Mouse (Mus musculus) E14TG2a.4 (cell line): ENCODE results near the gene Acot6.
A peak's percentile ranks its signal among the peaks of the same experiment; 100 is the strongest.

Experiments
- H3K27me3 ChIP-seq: 2 replicates; pipeline ENCODE4 v1.6.1; 2014; ENCODE audit warnings: low read length, control low read depth; ENCODE audit not compliant: insufficient read depth
- H3K36me3 ChIP-seq: 2 replicates; pipeline ENCODE4 v1.6.1; 2014; ENCODE audit warnings: low read length, control low read depth; ENCODE audit not compliant: insufficient read depth
- H3K4me1 ChIP-seq: replicated peaks from 2 replicates; pipeline ENCODE4 v1.6.1; 2014; ENCODE audit warnings: low read depth, low read length, control low read depth
- H3K4me3 ChIP-seq: replicated peaks from 2 replicates; pipeline ENCODE4 v1.5.1; 2014; ENCODE audit warnings: mild to moderate bottlenecking, low read length
- H3K9me3 ChIP-seq: 2 replicates; pipeline ENCODE4 v1.6.1; 2014; ENCODE audit warnings: low read length, control low read depth
- CTCF ChIP-seq: conservative IDR thresholded peaks from 2 replicates; pipeline ENCODE4 v1.5.1; 2014; ENCODE audit warnings: low read length
- NANOG ChIP-seq: IDR thresholded peaks from 2 replicates; pipeline ENCODE4 v1.6.1; 2014; ENCODE audit warnings: borderline replicate concordance, low read length, mixed read lengths
- POU5F1 ChIP-seq: IDR thresholded peaks from 2 replicates; pipeline ENCODE4 v1.6.1; 2014; ENCODE audit warnings: low read length, borderline replicate concordance

Acot6 gene

DNA sequence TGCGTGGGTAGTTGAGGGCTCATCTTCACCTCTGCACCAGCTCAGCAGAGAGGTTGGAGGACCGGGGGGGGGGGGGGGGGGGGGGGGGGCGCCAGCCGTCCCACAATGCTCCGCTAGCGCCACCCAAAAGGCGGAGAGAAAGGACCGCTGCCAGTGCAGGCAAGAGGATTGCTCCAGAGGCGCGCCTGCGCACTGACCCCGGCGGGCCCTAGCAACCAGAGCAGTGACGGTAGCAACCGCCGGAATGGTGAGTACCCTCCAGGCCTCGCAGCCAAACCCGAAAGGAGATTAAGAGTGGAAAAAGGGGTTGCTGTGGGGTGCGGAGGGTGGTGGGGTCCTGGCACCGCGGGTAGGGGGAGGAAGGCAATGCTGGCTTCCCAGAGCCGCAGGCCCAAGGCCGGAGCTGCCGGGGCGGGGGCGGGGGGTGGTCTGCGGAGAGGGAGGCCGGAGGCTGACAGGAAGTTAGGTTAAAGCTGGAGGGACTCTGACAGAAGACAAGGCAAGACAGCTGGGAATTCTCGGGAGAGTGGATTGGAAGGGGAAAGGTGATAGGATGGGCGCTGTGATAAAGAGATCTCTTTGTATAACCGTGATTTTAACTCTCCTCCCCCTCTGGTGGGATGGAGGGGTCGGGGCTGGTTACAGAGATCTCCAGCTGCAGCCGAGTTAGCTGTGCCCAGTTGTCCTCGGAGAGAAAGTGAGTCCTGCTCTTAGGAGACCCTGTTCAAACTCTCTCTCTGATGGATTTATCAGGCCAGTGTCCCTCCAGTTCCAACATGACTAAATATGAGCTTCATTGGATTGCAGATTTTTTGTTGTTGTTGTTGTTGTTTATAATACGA is 13.9 kb downstream of the Acot6 start, which contains the start of gene Dnal1:
Gene Dnal1 (plus strand): TSS at position 214 of the 842 bp plus-strand sequence.
- no peaks in the 10 kb centered on the region for H3K27me3 ChIP-seq
- H3K36me3 ChIP-seq = no peaks in the 10 kb centered on the region
- H3K4me3 ChIP-seq = peak within 1 kb of the TSS; percentile 84
- H3K9me3 ChIP-seq = no peaks in the 10 kb centered on the region
- peaks cover 12% of the 10 kb centered on the region for H3K4me1 ChIP-seq
- TF ChIP-seq NANOG = no peak
- no peak for TF ChIP-seq POU5F1
- no peak for TF ChIP-seq CTCF

GRCm38 (mm10) chr12:84119584-84119983 is 19.1 kb downstream of the Acot6 start:
- no peaks in the 10 kb centered on the region for H3K36me3 ChIP-seq
- H3K27me3 ChIP-seq = no peaks in the 10 kb centered on the region
- H3K4me1 ChIP-seq = peaks cover 8% of the 10 kb centered on the region
- H3K9me3 ChIP-seq = no peaks in the 10 kb centered on the region
- TF ChIP-seq POU5F1 (no peak), CTCF (no peak), NANOG (no peak)
- no peak overlapping the region for H3K4me3 ChIP-seq

DNA sequence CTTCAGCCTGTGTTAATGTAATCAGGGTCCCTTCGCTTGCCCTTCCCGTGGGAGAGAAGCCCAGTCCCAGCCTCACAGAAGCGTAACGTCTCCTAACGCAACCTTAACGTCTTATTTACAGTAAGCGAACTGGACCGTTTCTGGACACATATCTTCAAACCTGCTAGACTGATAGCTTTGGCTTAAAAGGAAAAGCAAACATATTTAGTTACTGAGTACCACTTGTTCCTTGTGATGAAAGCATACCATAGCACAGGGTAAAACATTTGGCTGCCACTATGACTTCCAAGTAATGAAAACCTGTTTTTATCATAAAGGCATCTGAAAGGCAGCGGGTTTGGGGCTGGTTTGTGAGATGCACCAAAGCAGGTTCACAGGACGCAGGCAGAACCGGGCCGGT is 25.4 kb downstream of the Acot6 start:
- no peak overlapping the region for H3K4me3 ChIP-seq
- H3K9me3 ChIP-seq = no peaks in the 10 kb centered on the region
- TF ChIP-seq CTCF (no peak), POU5F1 (no peak)
- no peaks in the 10 kb centered on the region for H3K36me3 ChIP-seq
- no peaks in the 10 kb centered on the region for H3K4me1 ChIP-seq
- H3K27me3 ChIP-seq = no peaks in the 10 kb centered on the region

DNA sequence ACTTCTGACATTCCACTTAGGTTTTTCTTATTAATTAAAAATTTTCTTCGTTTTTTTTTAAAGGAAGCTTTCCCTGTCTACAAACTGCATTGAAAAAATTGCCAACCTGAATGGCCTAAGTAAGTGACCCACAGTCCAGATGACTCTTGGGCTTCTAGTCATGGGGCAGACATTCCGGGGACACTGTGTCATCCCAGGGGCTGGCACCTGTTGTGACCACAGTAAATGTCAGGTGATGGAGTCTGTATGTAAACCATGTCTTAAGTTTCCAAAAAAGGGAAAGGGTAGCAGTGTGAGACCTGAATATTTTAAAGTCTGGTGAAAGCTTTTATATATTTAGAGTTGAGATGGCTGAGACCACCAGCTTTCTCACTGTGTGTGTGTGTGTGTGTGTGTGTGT is 26.4 kb downstream of the Acot6 start:
- H3K4me3 ChIP-seq = no peak overlapping the region
- H3K4me1 ChIP-seq = no peaks in the 10 kb centered on the region
- TF ChIP-seq NANOG (no peak), CTCF (no peak), POU5F1 (no peak)
- no peaks in the 10 kb centered on the region for H3K9me3 ChIP-seq
- no peaks in the 10 kb centered on the region for H3K27me3 ChIP-seq
- H3K36me3 ChIP-seq = no peaks in the 10 kb centered on the region

- TF ChIP-seq CTCF (no peak), POU5F1 (no peak)
- Histone ChIP-seq H3K36me3 (no peaks in the 10 kb centered on the region), H3K4me3 (no peak overlapping the region), H3K4me1 (0 out of 2 replicates have a peak, but pooled peaks cover 2% of the 10 kb centered on the region), H3K9me3 (no peaks in the 10 kb centered on the region), H3K27me3 (no peaks in the 10 kb centered on the region)
Measured at GRCm38 (mm10) chr12:84128576-84128975, 28.1 kb downstream of the Acot6 start.

DNA sequence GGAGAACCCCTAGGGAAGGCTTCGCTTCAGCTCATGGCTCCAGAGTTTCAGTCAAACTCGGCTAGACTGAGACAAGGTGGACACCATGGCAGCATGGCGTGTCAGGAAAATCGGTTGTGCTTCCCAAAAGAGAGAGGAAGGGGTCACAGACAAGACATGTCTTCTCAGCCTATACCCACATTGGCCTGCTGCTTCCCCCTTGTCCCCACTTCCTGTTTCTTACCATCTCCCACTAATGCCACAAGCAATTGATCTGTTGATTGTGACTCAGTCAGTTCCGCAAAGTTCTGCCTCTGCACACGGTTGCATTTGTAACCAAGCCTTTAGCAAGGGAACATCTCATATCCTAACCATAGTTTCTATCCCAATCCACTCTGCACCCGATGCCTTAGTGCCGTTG is 29.5 kb downstream of the Acot6 start:
- H3K4me3 ChIP-seq = no peak overlapping the region
- 0 out of 2 replicates have a peak, but pooled peaks cover 2% of the 10 kb centered on the region for H3K4me1 ChIP-seq
- H3K27me3 ChIP-seq = no peaks in the 10 kb centered on the region
- no peaks in the 10 kb centered on the region for H3K9me3 ChIP-seq
- H3K36me3 ChIP-seq = no peaks in the 10 kb centered on the region
- TF ChIP-seq POU5F1 = no peak
- no peak for TF ChIP-seq NANOG
- TF ChIP-seq CTCF = no peak

DNA sequence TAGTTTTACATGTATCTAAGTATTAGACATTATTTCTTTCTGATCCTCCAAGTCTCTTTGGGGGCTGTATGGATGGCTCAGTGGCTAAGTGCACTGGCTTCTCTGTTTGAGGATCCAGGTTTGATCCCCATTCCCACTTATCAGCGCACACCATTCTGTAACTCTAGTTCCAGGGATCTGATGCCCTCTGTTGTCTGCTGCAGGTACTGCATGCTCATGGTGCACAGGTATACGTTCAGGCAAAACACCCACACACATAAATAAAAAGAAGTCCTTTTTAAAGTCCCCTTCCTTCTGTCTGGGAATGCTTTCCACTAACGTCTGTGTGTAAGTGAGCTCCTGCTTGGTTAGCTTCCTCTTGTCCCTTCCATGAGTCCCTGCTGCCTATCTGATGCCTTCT is 31.8 kb downstream of the Acot6 start:
- TF ChIP-seq CTCF (peak; percentile 97), POU5F1 (no peak)
- H3K27me3 ChIP-seq = no peaks in the 10 kb centered on the region
- 0 out of 2 replicates have a peak, but pooled peaks cover 2% of the 10 kb centered on the region for H3K4me1 ChIP-seq
- H3K4me3 ChIP-seq = no peak overlapping the region
- no peaks in the 10 kb centered on the region for H3K36me3 ChIP-seq
- H3K9me3 ChIP-seq = no peaks in the 10 kb centered on the region

DNA sequence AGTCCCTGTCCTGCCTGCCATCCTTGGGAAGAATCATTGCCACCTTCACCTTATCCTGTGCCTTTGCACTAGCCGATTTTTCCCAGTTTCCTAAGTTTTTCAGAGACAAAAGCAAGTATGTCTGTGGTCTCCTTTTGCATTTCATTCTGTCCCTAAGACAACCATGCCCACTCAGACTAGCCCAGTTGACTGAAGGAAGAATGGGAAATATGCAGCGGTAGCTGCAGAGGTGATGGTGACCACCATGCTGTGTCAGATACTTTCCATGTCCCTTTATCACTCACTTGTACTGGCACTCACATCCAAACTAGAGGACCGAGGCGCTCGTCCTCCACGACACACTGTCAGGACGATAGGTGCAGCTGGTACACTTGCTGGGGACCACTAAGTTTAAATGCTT is 36.7 kb downstream of the Acot6 start:
- Histone ChIP-seq H3K4me3 (no peak overlapping the region), H3K36me3 (no peaks in the 10 kb centered on the region), H3K27me3 (no peaks in the 10 kb centered on the region), H3K4me1 (0 out of 2 replicates have a peak, but pooled peaks cover 2% of the 10 kb centered on the region), H3K9me3 (no peaks in the 10 kb centered on the region)
- TF ChIP-seq POU5F1 = no peak
- TF ChIP-seq NANOG = no peak
- TF ChIP-seq CTCF = no peak

DNA sequence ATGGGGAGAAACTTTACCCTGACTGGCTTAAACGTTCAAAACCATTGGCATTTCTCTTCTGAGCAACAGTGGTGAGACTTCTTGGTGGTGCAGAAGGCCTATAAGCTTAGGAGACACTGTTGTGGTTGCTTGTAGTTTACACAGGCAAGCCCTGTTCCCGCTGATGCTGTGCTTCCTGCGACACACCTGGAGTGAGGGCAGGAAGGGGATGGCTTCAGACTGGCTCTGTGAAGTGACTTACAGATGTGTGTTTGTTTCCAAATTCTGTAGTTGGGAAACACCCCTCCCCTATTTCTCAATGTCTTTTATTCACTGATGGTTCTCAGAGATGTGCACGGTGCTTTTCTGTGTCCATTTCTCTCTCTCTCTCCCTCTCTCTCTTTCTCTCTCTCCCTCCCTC is 39.7 kb downstream of the Acot6 start:
- Histone ChIP-seq H3K4me3 (no peak overlapping the region), H3K4me1 (no peaks in the 10 kb centered on the region), H3K36me3 (no peaks in the 10 kb centered on the region), H3K27me3 (no peaks in the 10 kb centered on the region), H3K9me3 (no peaks in the 10 kb centered on the region)
- TF ChIP-seq POU5F1 (no peak), NANOG (no peak), CTCF (no peak)
